Mouse (Mus musculus): ENCODE measurements around the gene Tmed8. TPM values are rescaled to one million over a fixed set of nuclear protein-coding genes. Genes with fewer than 3 reads are reported as not detected.

Gene Tmed8
- polyA plus RNA-seq, 1 experiment = 2.1 TPM

GRCm38 (mm10) chr12:87147395-87148089 is 52.7 kb downstream of the Tmed8 start, which contains the start of gene Pomt2:
TSS of gene Pomt2 (minus strand) at chr12:87147968.
- no peaks in the 10 kb centered on the region for H3K27me3 ChIP-seq (ENCODE audit: control insufficient read depth, insufficient read depth, insufficient read length)
- no peaks in the 10 kb centered on the region for H3K36me3 ChIP-seq (ENCODE audit: control insufficient read depth, insufficient read depth)
- peak within 1 kb of the TSS; percentile 73 for H3K4me3 ChIP-seq
- H3K4me2 ChIP-seq (ENCODE audit: low read depth) = peak within 1 kb of the TSS; percentile 87
- no peaks in the 10 kb centered on the region for H3K79me2 ChIP-seq (ENCODE audit: control insufficient read depth, insufficient read depth)
- TF ChIP-seq MAX (IDR thresholded peaks at IDR 0.05; ENCODE audit: low read depth) (no peak), POLR2AphosphoS2 (IDR thresholded peaks at IDR 0.05; ENCODE audit: insufficient read length, low read depth) (peak; percentile 64), POLR2A (IDR thresholded peaks at IDR 0.05; ENCODE audit: insufficient read length, low read depth) (peak; percentile 60), MYOG (IDR thresholded peaks at IDR 0.05; ENCODE audit: control insufficient read depth in 1 of 3, insufficient read depth in 1 of 3, insufficient read length in 2 of 3, low read depth in 2 of 3) (peak in 1 of 3 experiments; percentile 4), USF1 (IDR thresholded peaks at IDR 0.05; ENCODE audit: low read depth) (no peak), MYOD1 (IDR thresholded peaks at IDR 0.05; ENCODE audit: control insufficient read depth in 1 of 3, insufficient read length in 2 of 3, low read depth in 2 of 3) (peak in 1 of 3 experiments; percentile 49)
- H3ac ChIP-seq (ENCODE audit: control insufficient read depth, insufficient read length) = peak within 1 kb of the TSS; percentile 59

- Histone ChIP-seq H3K27me3 (ENCODE audit: control insufficient read depth, insufficient read depth, insufficient read length) (no peaks in the 10 kb centered on the region), H3K36me3 (ENCODE audit: control insufficient read depth, insufficient read depth) (no peaks in the 10 kb centered on the region), H3K4me3 (peak within 1 kb of the TSS; percentile 73), H3K79me2 (ENCODE audit: control insufficient read depth, insufficient read depth) (no peaks in the 10 kb centered on the region), H3K4me2 (ENCODE audit: low read depth) (peak within 1 kb of the TSS; percentile 87), H3ac (ENCODE audit: control insufficient read depth, insufficient read length) (peak within 1 kb of the TSS; percentile 59)
- TF ChIP-seq MYOD1 (IDR thresholded peaks at IDR 0.05; ENCODE audit: control insufficient read depth in 1 of 3, insufficient read length in 2 of 3, low read depth in 2 of 3) (peak in 1 of 3 experiments; percentile 15), POLR2A (IDR thresholded peaks at IDR 0.05; ENCODE audit: insufficient read length, low read depth) (peak; percentile 72), E2F4 (IDR thresholded peaks at IDR 0.05; ENCODE audit: insufficient read depth) (no peak)
Measured at GRCm38 (mm10) chr12:87146966-87147365, 53.3 kb downstream of the Tmed8 start, which contains the start of gene Gstz1. TSS of gene Gstz1 (plus strand) at chr12:87147165.

- Histone ChIP-seq H3K79me2 (ENCODE audit: control insufficient read depth, insufficient read depth) (no peaks in the 10 kb centered on the region), H3K27me3 (ENCODE audit: control insufficient read depth, insufficient read depth, insufficient read length) (no peaks in the 10 kb centered on the region), H3ac (ENCODE audit: control insufficient read depth, insufficient read length) (no peak overlapping the region), H3K4me2 (ENCODE audit: low read depth) (no peak overlapping the region), H3K4me3 (no peak overlapping the region), H3K36me3 (ENCODE audit: control insufficient read depth, insufficient read depth) (no peaks in the 10 kb centered on the region)
- TF ChIP-seq REST (IDR thresholded peaks at IDR 0.05; ENCODE audit: insufficient read depth, insufficient read length) (no peak), E2F4 (IDR thresholded peaks at IDR 0.05; ENCODE audit: insufficient read depth) (no peak), TCF12 (IDR thresholded peaks at IDR 0.05; ENCODE audit: insufficient read depth, poor library complexity, severe bottlenecking) (no peak), POLR2A (IDR thresholded peaks at IDR 0.05; ENCODE audit: insufficient read length, low read depth) (no peak), SRF (IDR thresholded peaks at IDR 0.05; ENCODE audit: control insufficient read depth, insufficient read length, low read depth) (no peak), MAX (IDR thresholded peaks at IDR 0.05; ENCODE audit: low read depth) (no peak), MYOD1 (IDR thresholded peaks at IDR 0.05; ENCODE audit: control insufficient read depth in 1 of 3, insufficient read length in 2 of 3, low read depth in 2 of 3) (no peak), CEBPB (IDR thresholded peaks at IDR 0.05; ENCODE audit: insufficient read depth, poor library complexity, severe bottlenecking) (no peak), TCF3 (IDR thresholded peaks at IDR 0.05; ENCODE audit: insufficient read length, low read depth) (no peak), POLR2AphosphoS2 (IDR thresholded peaks at IDR 0.05; ENCODE audit: insufficient read length, low read depth) (no peak), MYOG (IDR thresholded peaks at IDR 0.05; ENCODE audit: control insufficient read depth in 1 of 3, insufficient read depth in 1 of 3, insufficient read length in 2 of 3, low read depth in 2 of 3) (no peak), USF1 (IDR thresholded peaks at IDR 0.05; ENCODE audit: low read depth) (no peak)
Measured at GRCm38 (mm10) chr12:87142156-87142555, 58.1 kb downstream of the Tmed8 start.

- H3K79me2 ChIP-seq (ENCODE audit: control insufficient read depth, insufficient read depth) = no peaks in the 10 kb centered on the region
- H3K27me3 ChIP-seq (ENCODE audit: control insufficient read depth, insufficient read depth, insufficient read length) = no peaks in the 10 kb centered on the region
- H3K4me3 ChIP-seq = no peak overlapping the region
- H3K36me3 ChIP-seq (ENCODE audit: control insufficient read depth, insufficient read depth) = peaks cover 6% of the 10 kb centered on the region
- no peak overlapping the region for H3K4me2 ChIP-seq (ENCODE audit: low read depth)
- no peak for TF ChIP-seq TCF3 (IDR thresholded peaks at IDR 0.05; ENCODE audit: insufficient read length, low read depth)
- no peak for TF ChIP-seq USF1 (IDR thresholded peaks at IDR 0.05; ENCODE audit: low read depth)
- TF ChIP-seq TCF12 (IDR thresholded peaks at IDR 0.05; ENCODE audit: insufficient read depth, poor library complexity, severe bottlenecking) = no peak
- TF ChIP-seq CEBPB (IDR thresholded peaks at IDR 0.05; ENCODE audit: insufficient read depth, poor library complexity, severe bottlenecking) = no peak
- TF ChIP-seq MYOG (IDR thresholded peaks at IDR 0.05; ENCODE audit: control insufficient read depth in 1 of 3, insufficient read depth in 1 of 3, insufficient read length in 2 of 3, low read depth in 2 of 3) = no peak
- TF ChIP-seq MYOD1 (IDR thresholded peaks at IDR 0.05; ENCODE audit: control insufficient read depth in 1 of 3, insufficient read length in 2 of 3, low read depth in 2 of 3) = no peak
- TF ChIP-seq REST (IDR thresholded peaks at IDR 0.05; ENCODE audit: insufficient read depth, insufficient read length) = no peak
- TF ChIP-seq E2F4 (IDR thresholded peaks at IDR 0.05; ENCODE audit: insufficient read depth) = no peak
- TF ChIP-seq POLR2AphosphoS2 (IDR thresholded peaks at IDR 0.05; ENCODE audit: insufficient read length, low read depth) = no peak
- no peak for TF ChIP-seq POLR2A (IDR thresholded peaks at IDR 0.05; ENCODE audit: insufficient read length, low read depth)
- no peak for TF ChIP-seq SRF (IDR thresholded peaks at IDR 0.05; ENCODE audit: control insufficient read depth, insufficient read length, low read depth)
- no peak overlapping the region for H3ac ChIP-seq (ENCODE audit: control insufficient read depth, insufficient read length)
Measured at GRCm38 (mm10) chr12:87138768-87139167, 61.5 kb downstream of the Tmed8 start.

- H3K79me2 ChIP-seq (ENCODE audit: control insufficient read depth, insufficient read depth) = no peaks in the 10 kb centered on the region
- H3K36me3 ChIP-seq (ENCODE audit: control insufficient read depth, insufficient read depth) = peaks cover 6% of the 10 kb centered on the region
- no peak for TF ChIP-seq CEBPB (IDR thresholded peaks at IDR 0.05; ENCODE audit: insufficient read depth, poor library complexity, severe bottlenecking)
- no peak for TF ChIP-seq MYOD1 (IDR thresholded peaks at IDR 0.05; ENCODE audit: control insufficient read depth in 1 of 3, insufficient read length in 2 of 3, low read depth in 2 of 3)
- TF ChIP-seq MAX (IDR thresholded peaks at IDR 0.05; ENCODE audit: low read depth) = no peak
- TF ChIP-seq TCF12 (IDR thresholded peaks at IDR 0.05; ENCODE audit: insufficient read depth, poor library complexity, severe bottlenecking) = no peak
- no peak for TF ChIP-seq POLR2A (IDR thresholded peaks at IDR 0.05; ENCODE audit: insufficient read length, low read depth)
- no peak overlapping the region for H3ac ChIP-seq (ENCODE audit: control insufficient read depth, insufficient read length)
- no peak overlapping the region for H3K4me2 ChIP-seq (ENCODE audit: low read depth)
- H3K4me3 ChIP-seq = no peak overlapping the region
- no peaks in the 10 kb centered on the region for H3K27me3 ChIP-seq (ENCODE audit: control insufficient read depth, insufficient read depth, insufficient read length)
Measured at GRCm38 (mm10) chr12:87138342-87138701, 61.9 kb downstream of the Tmed8 start.

Data from myocyte (in vitro differentiated cells).